Mouse (Mus musculus) natural killer cell, adult 2 months (primary cell): ENCODE measurements around the gene Ssu72.
A peak's percentile ranks its signal among the peaks of the same experiment; 100 is the strongest.

Source experiments
- DNase-seq, 2 experiments: peaks; one replicate each; pipeline ENCODE4 v3.0.0; 2022; ENCODE audit warnings: low spot score in 2 of 2

Gene Ssu72

GRCm38 (mm10) chr4:155746575-155747490, 42.2 kb downstream of the Ssu72 start:
- DNase-seq, result no peak

DNA sequence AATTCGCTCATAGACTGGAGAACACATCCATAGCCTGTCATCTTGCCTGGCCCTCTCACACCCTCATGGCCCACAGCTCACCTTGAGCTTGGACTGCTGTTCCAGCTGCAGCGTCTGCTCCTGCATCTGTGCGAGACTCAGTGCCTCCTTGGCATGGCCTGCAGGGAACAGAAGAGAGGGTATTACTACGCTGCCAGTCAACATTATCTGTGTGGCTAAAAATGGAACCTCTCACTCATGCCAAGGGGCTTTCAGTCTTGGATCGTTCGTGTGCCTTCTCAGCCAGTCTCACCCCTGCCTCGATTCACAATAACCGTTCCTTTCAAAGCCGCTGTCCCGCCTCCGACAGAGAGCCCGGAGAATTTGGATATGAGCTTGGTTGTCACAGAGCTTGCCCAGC, 52.4 kb downstream of the Ssu72 start:
- DNase-seq, result no peak

GRCm38 (mm10) chr4:155759862-155760612, 55.4 kb downstream of the Ssu72 start:
- peak; percentile 40 to 52 for DNase-seq

DNA sequence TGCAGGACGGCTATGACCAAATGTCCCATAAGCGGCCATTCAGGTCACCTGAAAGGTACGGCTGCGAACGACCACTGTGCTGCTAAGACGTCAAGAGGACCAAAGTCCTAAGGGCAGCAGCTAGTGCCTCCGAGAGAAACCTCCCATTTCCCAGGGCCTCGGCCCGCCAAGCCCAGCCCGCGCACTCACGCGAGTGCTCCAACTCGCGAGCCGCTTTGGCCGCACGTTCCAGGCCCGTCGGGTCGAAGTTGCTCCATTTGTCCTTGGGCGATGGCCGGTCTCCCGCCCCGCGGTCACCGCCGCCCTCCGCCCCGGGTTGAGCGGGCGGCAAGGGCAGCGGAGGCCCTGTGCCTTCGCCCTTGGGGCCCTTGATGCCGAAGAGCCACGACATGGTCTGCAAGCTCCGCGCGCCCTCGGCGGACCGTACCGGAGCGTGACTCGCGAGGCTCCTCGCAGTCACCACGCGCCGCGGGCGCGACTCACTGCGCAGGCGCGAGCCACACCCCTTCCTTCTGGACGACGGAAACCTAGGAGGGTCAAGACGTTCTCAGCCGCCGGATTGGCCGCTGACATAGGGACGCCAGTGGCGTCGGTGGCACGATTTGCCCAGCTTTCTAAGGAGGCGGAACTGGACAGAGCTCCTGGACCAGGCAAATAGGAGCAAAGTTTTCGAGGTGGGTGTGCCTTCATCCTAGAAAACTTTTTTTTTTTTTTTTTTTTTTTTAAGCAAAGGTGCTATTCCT, 56.2 kb downstream of the Ssu72 start, which contains the start of gene Atad3a:
Gene Atad3a (minus strand): TSS at position 481 of the 743 bp plus-strand sequence.
- peak; percentile 95 to 96 for DNase-seq

DNA sequence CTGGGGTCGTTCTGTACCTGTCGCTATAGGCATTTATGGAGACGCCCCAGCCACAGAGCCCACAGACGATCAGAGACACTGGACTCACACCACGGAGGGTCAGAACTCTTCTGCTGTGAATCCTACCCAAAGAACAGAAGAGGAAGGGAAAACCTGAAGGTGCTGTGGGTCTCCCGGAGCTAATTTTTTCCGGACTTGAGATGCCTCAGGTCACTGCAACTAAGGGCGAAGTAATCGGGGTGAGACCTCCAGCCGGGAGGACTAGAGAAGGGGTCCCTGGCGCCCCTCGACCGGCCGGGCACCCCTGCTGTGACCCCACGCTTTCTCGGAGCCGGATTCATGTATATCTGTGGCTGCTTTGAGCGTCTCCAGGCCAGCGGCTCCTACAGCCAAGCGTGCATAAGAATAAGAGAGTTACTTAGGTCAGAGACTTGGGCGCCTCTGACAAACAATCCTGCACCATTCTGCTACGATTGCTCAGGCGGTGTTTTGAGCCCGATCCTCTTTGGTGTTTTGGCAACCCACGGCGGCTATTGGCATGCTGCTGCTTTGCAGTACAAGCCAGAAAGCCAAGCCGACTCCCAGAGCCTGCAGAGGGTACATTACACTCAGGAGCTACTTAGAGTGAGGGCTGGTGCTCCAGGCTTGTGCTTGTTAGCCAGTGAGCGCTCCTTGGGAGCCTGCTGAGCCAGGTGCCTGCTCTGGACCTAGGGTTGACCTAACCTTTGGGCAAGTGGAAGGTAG, 56.9 kb downstream of the Ssu72 start:
- no peak for DNase-seq

- no peak for DNase-seq
These were observed 57.8 kb downstream of the Ssu72 start for GRCm38 (mm10) chr4:155762357-155762756.

GRCm38 (mm10) chr4:155769496-155769879, 64.9 kb downstream of the Ssu72 start:
- no peak for DNase-seq

- peak; percentile 85 for DNase-seq
These were observed 65.4 kb downstream of the Ssu72 start for GRCm38 (mm10) chr4:155769880-155770512.

GRCm38 (mm10) chr4:155770626-155771025, 66.0 kb downstream of the Ssu72 start:
- no peak for DNase-seq

GRCm38 (mm10) chr4:155771706-155772105, 67.1 kb downstream of the Ssu72 start:
- no peak for DNase-seq

DNA sequence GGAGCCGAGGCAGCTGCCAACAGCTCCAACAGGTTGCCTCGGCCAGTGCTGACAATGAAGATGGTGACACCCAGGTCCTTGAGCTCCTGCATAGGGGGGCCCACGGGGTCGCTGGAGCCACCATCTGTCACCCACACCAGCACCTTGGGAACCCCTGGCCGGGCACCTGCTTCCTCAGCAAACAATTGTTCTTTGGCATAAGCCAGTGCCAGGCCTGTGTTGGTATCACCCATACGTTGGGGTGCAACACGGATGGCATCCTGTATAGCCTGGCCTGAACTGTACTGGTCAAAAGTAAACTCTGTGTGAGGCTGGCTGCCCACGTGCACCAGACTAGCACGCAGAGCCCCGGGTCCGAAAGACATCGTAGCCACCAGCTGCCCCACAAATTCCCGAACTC, 68.2 kb downstream of the Ssu72 start:
- DNase-seq, result no peak

- no peak for DNase-seq
These were observed 68.9 kb downstream of the Ssu72 start for GRCm38 (mm10) chr4:155773335-155774078.

- DNase-seq, result peak; percentile 75 to 83
These were observed 69.7 kb downstream of the Ssu72 start, which contains the start of gene Vwa1 for GRCm38 (mm10) chr4:155774280-155774754. Vwa1 (minus strand) TSS chr4:155774698.

- DNase-seq, result peak in 1 of 2 experiments; percentile 29
These were observed 70.6 kb downstream of the Ssu72 start for GRCm38 (mm10) chr4:155774971-155775740.

- no peak for DNase-seq
These were observed 71.3 kb downstream of the Ssu72 start for GRCm38 (mm10) chr4:155775855-155776254.

DNA sequence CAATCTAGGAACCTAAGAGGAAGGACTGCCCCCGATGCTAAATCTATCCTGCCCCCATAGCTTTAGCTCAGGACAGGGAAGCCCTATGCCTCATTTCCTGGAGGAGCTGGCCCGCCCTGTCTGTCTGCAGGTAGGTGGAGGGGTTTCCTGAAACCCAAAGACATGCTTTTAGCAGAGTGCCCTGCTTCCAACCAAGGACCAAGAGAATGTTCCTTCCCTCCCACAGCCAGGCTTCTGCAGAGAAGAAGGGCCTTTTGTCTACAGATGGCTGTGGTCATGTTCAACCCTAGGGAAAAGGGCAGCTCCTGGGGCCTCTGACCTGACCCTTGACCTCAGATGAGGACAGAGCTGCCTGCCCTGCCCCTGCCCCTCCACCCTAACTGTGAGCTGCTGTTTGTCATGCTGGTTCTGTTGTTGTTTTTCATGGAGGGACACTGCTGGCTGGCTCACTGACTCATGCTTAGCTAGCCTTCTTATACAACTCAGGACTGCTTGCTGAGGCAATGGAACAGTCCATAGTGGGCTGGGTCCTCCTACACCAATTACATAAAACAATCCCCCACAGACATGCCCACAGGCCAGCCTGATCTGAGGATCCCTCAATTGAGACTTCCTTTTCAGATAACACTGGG, 72.2 kb downstream of the Ssu72 start:
- DNase-seq, result no peak

DNA sequence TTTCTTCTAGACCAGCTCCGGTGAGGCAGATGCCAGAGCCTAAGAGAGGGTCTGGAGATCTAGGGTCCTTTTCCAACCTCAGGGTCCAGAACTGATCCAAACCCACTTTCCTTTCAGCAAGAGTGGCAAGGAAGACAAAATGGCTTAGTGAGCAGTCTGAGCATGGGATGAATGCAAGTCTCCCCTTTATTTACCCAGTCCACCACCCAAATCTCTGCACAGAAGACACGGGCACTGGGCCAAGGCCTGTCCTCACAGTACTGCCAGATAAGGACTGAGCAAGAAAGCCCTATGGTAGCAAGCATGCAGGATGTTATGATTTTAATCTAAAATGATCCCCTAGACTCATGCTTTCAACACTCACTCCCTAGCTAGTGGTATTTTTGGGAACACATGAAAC, 73.2 kb downstream of the Ssu72 start:
- no peak for DNase-seq

DNA sequence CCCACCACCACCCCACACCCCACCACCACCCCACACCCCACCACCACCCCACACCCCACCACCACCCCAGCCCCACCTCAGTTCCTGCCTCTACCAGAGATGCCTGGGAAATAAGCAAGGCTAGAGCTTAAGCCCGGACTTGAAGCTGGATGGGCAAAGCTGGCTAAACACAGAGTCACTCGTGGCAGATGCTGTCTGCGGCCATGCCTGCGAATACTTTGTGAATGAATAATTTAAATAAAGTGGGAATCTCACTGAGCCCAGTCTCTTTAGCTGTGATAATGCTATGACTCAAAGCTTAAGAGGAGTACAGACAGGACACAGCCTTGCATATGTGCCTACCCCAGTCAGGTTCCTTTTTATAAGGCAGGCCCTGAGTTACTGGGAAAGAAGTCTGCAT, 74.9 kb downstream of the Ssu72 start:
- no peak for DNase-seq

DNA sequence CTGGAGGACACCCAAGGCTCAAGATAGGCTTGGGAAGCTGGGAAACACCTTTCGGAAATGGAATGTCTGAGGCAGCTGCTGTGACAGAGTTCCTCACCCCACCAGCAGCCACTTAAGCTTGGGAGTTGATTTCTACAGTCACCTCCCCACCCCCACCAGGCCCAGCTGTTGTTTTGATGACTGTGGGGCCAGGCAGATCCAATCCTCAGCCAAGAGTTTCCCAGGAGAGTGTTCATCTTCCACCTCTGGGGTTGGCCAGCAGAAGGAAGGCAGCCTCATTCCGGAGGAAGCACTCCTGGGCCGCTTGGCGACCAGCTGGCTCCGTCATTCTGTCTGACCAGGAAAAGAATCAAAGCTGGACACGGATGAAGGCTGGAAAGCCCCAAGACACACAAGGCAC, 76.3 kb downstream of the Ssu72 start:
- DNase-seq, result no peak
